Mouse (Mus musculus): ENCODE data around the gene Plekhs1. TPM values are rescaled to one million over a fixed set of nuclear protein-coding genes. Genes with fewer than 3 reads are reported as not detected.

Gene Plekhs1
- polyA plus RNA-seq (2012; rRNA removed) = 5.7 and 6.5 TPM in 2 replicates

DNA sequence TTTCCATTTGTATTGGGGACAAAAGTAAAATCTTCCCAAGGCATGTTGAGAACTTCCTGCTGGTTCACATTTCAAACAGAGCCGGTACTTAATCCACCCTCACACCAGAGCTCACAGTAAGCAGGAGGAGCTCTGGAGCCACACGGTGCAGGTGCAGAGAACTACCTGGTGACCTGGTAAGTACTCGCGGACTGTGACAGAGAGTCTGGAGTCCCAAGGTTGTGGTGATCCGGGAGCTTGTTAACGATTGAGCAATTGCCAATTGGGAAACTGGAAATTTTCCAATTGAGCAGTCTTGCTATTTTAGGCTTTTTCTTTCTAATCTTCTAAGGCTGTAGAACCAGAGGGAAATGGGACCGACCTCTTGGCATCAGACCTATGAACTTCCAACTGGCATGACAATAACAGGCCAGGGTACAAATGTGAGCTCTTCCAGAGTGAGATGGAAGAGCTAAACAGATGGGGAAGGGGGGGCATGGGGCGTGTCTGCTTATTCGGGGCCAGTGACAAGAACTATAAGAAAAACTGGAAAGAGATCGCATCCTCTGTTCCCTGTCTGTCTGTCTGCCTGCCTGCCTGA, at the start of gene Plekhs1:
Gene Plekhs1, plus strand, starts transcription at position 119 of the 580 bp plus-strand sequence.
- peak; percentile 19 for DNase-seq (ENCODE audit: low read depth)

- no peak for DNase-seq (ENCODE audit: low read depth)
Measured at GRCm38 (mm10) chr19:56418404-56418803, 43.0 kb upstream of the Plekhs1 start.

DNA sequence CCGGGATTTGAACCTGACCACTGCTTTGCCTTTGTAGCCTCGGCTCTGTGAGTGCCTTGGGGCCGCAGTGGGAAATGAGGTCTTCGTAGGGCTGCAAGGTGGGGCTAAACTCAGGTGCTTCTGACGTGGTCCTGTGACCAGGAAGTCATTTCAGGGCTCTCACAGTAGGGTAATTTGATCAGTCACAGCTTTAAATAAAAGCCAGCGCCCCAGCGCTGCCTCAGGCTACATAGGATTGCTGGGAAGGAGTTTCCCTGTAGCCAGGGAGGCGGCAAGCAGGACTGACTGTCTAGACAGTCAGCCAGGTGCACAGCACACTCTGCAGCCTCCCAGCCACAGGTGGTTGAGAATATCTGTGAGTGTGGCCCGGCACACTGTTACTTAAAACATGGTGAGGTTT, 42.0 kb upstream of the Plekhs1 start:
- no peak for DNase-seq (ENCODE audit: low read depth)

- no peak for DNase-seq (ENCODE audit: low read depth)
Measured at GRCm38 (mm10) chr19:56420345-56420744, 41.1 kb upstream of the Plekhs1 start.

DNA sequence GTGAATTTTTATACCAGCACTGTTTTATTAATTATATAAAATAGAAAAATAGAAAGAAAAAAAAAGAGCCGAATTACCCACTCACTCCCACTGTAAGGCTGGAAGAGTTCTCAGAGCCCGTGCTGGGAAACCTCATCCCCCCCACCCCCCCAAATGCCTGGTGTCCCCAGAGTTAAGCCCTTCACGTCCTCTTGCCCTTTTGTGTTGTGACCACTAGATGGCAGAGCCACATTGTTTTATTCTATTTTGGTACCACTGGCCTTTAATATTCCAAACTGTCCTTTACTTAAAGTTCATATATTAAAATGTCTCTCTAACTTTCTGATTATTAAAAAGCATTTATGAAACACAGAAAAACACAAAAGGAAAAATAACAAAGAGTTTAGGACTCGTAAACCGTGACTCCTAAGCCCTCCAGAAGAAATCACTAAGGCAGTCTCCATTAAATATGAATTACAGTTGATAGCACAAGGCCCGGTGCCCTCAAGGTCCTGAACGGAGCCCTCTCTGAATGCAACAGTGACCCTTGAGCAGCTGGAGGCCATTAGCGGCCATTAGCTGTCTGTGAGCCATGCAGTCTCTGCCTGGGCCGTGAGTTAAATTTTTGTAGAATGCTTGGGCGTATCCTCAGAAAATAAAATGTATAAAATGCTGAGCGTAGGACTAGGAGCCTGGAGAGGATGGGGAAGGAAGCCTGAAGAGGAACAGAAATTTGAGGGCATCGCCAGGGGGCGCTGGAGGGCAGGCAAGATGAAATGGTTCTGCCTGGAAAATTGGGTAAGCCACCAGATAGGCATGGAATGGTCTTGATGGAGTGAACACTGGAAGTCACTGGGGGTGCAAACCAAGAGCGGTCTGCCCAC, 38.7 kb upstream of the Plekhs1 start:
- no peak for DNase-seq (ENCODE audit: low read depth)

DNA sequence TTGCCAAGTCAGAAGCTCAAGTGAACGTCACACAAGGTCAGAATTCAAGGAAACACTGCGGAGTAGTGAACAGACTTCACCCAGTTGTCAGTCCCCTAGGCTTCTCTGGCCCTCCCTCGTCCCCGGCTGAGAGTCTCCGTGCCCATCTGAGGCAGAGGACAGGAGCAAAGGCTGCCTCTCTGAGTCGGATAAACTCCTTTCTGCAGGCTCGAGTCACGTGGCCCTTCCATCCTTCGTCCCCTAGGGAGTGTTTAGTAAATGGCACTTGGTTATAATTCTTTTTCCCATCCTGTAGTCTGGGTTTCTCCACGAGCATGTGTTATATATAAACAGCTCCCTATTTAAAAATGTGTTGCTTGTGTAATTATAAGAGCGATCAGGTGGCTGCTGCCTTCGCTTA, 38.1 kb upstream of the Plekhs1 start:
- no peak for DNase-seq (ENCODE audit: low read depth)

- no peak for DNase-seq (ENCODE audit: low read depth)
Measured at GRCm38 (mm10) chr19:56424606-56425395, 36.6 kb upstream of the Plekhs1 start.

GRCm38 (mm10) chr19:56425492-56425891, 35.9 kb upstream of the Plekhs1 start:
- no peak for DNase-seq (ENCODE audit: low read depth)

DNA sequence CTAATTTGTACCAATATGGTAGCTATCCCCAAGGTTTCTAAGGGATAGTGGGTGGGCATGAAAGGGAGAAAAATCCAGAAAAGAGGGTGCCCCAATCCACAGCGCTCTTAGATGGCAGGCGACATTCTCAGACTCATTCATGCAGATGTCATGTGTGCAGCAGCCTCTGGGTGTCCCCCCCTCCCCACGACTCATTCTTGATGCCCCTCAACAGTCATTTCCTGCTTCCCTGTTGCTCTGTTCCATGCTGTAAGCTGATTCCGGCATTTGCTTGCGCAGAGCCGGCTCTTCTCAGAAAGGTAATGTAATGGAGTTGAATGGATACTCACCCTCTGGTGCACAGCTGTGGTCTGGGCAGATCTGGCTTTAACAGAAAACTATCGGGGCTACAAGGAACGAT, 31.1 kb upstream of the Plekhs1 start:
- no peak for DNase-seq (ENCODE audit: low read depth)

GRCm38 (mm10) chr19:56432706-56433105, 28.7 kb upstream of the Plekhs1 start:
- DNase-seq (ENCODE audit: low read depth) = no peak

GRCm38 (mm10) chr19:56433581-56433980, 27.9 kb upstream of the Plekhs1 start:
- no peak for DNase-seq (ENCODE audit: low read depth)

GRCm38 (mm10) chr19:56436380-56436779, 25.1 kb upstream of the Plekhs1 start:
- DNase-seq (ENCODE audit: low read depth) = peak; percentile 44

- DNase-seq (ENCODE audit: low read depth) = no peak
Measured at GRCm38 (mm10) chr19:56438357-56439071, 22.9 kb upstream of the Plekhs1 start.

GRCm38 (mm10) chr19:56439072-56439434, 22.4 kb upstream of the Plekhs1 start:
- DNase-seq (ENCODE audit: low read depth) = no peak

DNA sequence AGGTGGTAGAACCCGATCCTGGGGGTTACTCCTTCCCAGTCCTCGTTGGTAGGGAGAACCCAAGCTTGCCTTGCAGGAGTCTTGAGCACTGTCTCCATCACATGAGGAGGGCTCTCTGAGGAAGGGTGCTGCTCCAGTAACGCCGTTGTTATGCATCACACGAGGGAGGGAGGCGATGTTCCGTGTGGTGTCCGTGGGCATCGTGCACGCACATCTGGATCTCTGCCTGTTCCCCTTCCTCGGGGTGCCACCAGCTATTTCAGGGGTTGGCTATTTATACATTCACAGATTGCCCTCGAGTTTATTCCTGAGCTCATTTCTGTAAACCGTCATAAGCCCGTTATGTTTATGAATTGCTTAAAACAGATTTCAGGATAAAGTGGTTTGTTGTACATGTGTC, 18.0 kb upstream of the Plekhs1 start:
- DNase-seq (ENCODE audit: low read depth) = no peak

DNA sequence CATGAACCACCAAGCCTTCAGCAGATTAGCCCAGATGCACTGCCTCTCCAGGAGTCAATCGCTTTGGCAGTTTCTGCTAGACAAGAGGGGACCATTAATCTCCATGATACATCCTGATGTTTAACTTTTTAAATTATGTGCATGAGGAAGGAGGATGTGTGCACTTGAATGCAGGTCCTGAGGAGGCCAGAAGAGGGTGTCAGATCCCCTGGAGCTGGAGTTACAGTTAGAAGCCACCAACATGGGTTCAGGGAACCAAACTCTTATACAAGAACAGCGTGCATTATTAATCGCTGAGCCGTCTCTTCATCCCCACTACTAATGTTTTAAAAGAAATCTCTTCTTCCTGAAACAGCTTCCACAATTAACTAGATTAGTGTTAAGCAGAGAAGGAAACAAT, 12.7 kb upstream of the Plekhs1 start:
- DNase-seq (ENCODE audit: low read depth) = no peak

DNA sequence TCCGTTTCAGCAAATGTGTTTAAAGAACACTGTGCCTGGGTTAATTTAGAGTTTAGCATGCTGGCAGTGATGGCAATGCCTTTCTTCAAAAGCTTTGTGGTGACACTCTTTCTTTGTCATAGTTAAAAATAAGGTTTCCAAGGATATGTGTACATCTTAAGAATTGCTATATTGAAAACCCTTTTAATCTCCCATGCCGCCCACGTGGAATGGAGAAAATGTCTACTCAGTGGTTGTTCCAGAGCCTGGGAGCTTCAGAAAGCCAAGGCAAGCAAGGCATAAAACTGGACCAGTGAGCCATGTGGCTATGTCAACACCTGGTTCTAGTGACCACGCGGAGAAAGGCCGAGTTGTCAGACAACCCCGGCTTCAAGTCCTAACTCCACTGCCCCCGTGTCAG, 11.9 kb upstream of the Plekhs1 start:
- DNase-seq (ENCODE audit: low read depth) = no peak

- no peak for DNase-seq (ENCODE audit: low read depth)
Measured at GRCm38 (mm10) chr19:56450892-56451291, 10.5 kb upstream of the Plekhs1 start.

GRCm38 (mm10) chr19:56451867-56452266, 9.6 kb upstream of the Plekhs1 start:
- no peak for DNase-seq (ENCODE audit: low read depth)

GRCm38 (mm10) chr19:56452421-56452820, 9.0 kb upstream of the Plekhs1 start:
- DNase-seq (ENCODE audit: low read depth) = no peak

DNA sequence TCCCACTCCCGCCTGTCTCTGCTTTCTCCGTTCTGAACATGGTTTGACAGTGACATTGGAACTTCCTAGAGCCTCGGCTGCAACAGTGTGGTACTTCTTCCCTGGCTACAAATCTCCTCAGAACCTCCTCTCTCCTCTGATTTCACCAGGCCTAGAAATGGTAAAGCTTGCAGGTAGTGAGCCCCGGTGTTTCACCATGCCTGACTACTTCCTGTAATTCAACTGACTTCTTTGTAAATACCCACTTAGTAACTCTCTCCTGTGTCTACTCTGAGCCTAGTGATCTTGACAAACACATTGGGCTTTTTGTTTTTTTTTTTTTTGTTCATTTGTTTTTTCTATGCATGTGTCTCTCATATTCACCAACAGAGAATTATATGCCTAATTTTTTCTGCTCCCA, 6.6 kb upstream of the Plekhs1 start:
- no peak for DNase-seq (ENCODE audit: low read depth)

- DNase-seq (ENCODE audit: low read depth) = no peak
Measured at GRCm38 (mm10) chr19:56455369-56455768, 6.1 kb upstream of the Plekhs1 start.

Data from gonadal fat pad, adult 2 months (tissue).